Mouse (Mus musculus) c-Kit-positive CD71-negative TER-119-negative erythroid progenitor cells, embryonic 14.5 days (primary cell): ENCODE data around the gene Cenpt.
"Not testable (repeated sequence)": the region's sequence is repeated elsewhere in the genome, so short reads cannot be mapped to it uniquely, and the experiment has no call there.

ENCODE experiments used
- DNase-seq: peaks from one replicate; pipeline ENCODE4 v3.0.0-alpha.2; 2013; ENCODE audit warnings: low read depth

Gene Cenpt

DNA sequence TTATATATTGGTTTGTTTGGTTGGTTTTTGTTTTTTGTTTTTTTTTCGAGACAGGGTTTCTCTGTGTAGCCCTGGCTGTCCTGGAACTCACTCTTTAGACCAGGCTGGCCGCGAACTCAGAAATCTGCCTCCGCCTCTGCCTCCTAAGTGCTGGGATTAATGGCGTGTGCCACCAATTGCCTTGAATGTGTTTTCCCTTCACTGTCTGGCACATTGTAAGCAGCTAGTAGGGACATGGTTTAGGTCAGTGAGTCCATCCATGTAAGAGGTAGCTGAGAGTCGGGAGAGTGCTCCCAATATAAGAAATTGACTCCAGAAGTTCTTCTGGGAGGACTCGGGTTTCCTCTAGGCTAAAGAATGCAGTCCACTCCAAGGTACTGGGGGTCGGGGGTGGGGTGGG, 1.2 kb upstream of the Cenpt start:
- DNase-seq, result no peak

DNA sequence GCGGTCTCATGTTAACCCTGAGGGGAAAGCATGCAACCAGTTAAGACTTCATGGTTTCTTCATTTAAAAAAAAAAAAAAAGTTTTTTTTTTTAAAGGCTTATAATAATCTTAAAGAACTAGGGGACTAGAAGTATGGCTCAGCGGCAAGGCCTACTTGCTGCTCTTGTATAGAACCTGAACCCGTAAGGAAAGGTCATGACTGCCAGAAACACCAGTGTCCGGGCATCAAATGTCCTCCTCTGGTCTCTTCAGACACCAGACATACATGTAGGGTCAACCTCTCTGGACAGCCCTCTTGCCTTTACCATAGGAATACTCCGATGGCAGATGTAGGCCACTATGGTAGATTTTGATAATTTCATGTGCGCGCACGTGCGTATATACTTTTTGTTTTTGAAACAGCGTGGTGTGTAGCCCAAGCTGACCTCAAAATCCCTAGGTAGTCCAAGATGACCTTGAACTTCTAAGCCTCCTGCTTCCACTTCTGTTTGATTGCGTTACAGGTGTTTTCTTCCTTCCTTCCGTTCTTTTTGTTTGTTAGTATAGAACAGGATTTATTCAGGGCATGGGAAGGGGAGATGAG, 840 bp downstream of the Cenpt start:
- no peak for DNase-seq

- DNase-seq, result peak; percentile 90
Measured at GRCm38 (mm10) chr8:105851651-105852143, 1.4 kb downstream of the Cenpt start.

- DNase-seq, result no peak
Measured at GRCm38 (mm10) chr8:105850611-105851010, 2.5 kb downstream of the Cenpt start.

DNA sequence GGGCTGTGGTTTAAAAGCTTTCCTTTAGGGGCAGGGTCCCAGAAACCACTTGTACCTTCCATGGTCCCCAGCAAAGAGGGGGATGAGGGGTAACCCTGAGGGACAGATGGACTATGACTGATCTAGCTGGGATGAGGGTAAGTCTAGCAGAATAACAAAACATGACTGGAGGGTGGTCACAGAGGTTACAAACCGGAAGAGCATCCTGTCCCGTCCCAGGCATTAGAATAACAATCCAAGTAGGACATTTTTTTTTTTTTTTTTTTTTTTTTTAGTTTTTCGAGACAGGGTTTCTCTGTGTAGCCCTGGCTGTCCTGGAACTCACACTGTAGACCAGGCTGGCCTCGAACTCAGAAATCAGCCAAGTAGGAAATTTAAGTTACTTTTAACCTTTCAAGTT, 3.1 kb downstream of the Cenpt start:
- DNase-seq, result no peak

- no peak for DNase-seq
Measured at GRCm38 (mm10) chr8:105846678-105847077, 6.4 kb downstream of the Cenpt start.

GRCm38 (mm10) chr8:105839209-105839608, 13.9 kb downstream of the Cenpt start:
- DNase-seq, result no peak

DNA sequence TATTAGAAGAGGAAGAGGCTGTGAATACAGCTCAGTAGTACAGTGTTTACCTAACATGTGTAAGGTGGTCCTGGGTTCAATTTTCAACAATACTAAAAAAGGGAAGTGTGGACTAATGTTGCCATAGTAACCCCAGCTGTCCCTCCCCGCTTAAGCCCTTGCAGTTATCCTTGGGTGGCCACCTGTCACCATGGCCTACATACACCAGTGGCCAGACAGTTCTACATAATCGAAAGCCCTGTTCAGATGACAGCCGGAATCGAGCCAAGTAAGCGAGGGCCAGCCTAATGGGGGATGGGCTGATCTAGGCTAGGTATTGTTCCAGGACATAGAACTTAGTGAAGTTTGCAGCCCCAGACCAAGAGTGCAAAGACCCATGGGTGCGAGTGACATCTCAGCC, 16.1 kb downstream of the Cenpt start:
- DNase-seq, result no peak

GRCm38 (mm10) chr8:105835318-105835717, 17.8 kb downstream of the Cenpt start:
- DNase-seq, result peak; percentile 84

GRCm38 (mm10) chr8:105833740-105834139, 19.3 kb downstream of the Cenpt start:
- not testable (repeated sequence) for DNase-seq

- DNase-seq, result peak; percentile 98
Measured at GRCm38 (mm10) chr8:105826861-105827848, 25.9 kb downstream of the Cenpt start, which contains the start of the genes Ranbp10 and Tsnaxip1. Ranbp10 (minus strand) TSS chr8:105827350. Tsnaxip1 (plus strand) TSS chr8:105827731.

- no peak for DNase-seq
Measured at GRCm38 (mm10) chr8:105826379-105826778, 26.7 kb downstream of the Cenpt start.

GRCm38 (mm10) chr8:105825506-105825905, 27.6 kb downstream of the Cenpt start:
- no peak for DNase-seq

GRCm38 (mm10) chr8:105820925-105821324, 32.2 kb downstream of the Cenpt start:
- DNase-seq, result peak; percentile 63

GRCm38 (mm10) chr8:105819659-105820058, 33.4 kb downstream of the Cenpt start:
- no peak for DNase-seq

GRCm38 (mm10) chr8:105813241-105813640, 39.8 kb downstream of the Cenpt start:
- no peak for DNase-seq

DNA sequence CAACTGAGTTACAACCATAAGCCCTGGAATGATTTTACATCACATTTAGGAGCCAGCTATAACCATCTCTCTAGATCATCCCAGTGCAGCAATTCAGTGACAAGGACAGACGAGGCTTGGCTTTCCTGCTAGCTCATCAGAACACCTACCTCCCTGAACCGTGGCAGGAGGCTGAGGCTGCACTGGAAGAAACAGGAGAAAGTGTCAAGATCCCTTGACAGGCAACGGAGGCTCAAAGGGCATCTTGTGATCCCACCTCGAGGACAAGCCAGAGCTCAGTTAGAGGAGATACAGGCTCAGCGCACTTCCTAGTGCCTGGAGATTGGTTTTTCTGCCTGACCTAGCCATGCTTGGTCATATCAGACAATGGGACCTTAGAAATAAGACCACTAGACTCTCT, 40.6 kb downstream of the Cenpt start:
- no peak for DNase-seq

DNA sequence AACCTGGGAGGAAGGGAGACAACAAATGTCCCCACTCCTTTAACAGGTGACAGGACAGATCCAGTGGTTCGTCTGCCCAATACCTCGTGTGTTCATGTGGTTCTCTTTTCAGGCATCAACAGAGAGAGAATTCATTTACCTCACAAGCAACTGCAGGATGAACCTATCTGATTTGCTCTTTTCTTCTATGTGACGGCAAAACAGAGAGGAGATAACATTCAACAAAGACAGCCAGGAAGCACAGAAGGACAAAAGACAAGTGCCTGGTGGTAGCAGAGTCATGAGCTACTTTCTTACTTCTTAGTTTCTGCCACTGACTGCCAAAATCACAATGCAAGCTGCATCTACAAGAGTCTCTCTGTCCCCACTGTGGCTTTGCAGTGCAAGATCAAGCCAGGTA, 41.5 kb downstream of the Cenpt start:
- DNase-seq, result no peak

DNA sequence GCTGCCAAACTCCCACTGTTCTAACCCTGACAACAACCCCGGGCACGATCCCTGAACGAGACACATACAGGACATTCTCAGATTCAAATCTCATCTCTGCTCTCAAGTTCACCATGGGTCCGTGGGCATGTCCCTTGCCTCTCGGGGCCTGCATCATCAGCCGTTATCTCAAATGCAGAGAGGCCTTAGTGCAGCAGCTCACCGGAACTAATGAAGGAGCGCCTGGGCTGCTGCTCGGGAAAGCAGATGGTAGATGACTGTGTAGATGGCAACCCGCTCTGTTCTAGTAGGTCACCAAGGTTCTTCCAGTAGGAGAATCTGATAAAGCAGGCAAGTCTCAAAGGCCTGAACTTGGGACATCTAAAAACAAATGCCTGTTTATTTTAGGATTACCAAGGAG, 42.0 kb downstream of the Cenpt start:
- no peak for DNase-seq

GRCm38 (mm10) chr8:105810245-105810786, 42.8 kb downstream of the Cenpt start:
- no peak for DNase-seq

DNA sequence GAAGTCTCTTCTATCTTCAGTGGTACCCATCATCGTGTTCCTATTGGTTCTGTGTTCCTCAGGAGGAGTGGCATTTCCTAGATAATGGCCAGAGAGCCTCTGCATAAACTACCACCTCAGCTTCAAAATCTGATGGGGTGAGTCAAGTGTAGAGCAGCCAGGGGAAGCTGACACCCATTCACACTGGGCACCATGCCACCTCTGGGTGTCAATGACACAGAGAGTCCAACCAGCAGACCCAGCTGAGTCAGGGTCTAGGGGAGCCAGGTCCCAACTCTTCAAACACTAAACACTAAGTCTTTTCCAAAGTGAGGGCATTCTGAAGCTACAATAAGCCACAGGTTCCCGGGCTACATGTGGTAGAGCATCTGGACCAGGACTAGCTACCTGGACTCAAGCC, 44.6 kb downstream of the Cenpt start:
- DNase-seq, result no peak

DNA sequence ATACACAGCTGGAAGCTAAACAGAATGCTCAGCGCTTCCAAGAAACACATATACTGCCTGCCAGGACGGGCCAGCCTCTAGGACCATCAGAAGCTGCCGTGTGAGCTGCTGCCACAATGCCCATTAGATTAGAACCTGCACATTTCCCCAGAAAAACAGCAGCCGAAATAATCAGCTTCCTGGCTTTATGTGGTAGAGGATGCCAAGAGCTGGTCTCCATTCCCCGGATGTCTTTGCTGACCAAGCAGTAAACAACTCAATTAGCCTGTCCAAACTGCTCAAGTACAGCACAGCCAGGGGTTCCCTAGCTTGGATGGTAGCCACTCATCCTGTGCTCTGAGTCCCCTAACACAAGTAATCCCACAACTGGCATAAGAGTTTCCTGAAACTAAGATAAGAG, 45.3 kb downstream of the Cenpt start:
- DNase-seq, result no peak

DNA sequence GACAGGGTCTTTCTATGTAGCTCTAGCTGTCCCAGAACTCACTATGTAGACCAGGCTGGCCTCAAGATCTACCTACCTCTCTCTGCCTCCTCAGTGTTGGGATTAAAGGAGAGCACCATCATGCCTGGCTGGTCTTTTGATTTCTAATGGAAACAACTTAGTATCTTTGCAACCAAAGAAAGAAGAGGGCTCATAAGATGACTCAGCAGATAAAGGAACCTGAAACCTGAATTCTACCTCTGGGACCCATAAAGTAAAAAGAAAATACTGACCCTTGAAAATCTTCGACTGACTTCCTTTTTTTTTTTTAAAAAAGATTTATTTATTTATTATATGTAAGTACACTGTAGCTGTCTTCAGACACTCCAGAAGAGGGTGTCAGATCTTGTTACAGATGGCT, 47.1 kb downstream of the Cenpt start:
- DNase-seq, result no peak
